Mouse (Mus musculus) c-Kit-positive CD71-negative TER-119-negative erythroid progenitor cells, embryonic 14.5 days (primary cell): Measurements from ENCODE around the gene Trim60.

ENCODE experiments used
- DNase-seq: peaks from one replicate; pipeline ENCODE4 v3.0.0-alpha.2; 2013; ENCODE audit warnings: low read depth

The Trim60 gene

DNA sequence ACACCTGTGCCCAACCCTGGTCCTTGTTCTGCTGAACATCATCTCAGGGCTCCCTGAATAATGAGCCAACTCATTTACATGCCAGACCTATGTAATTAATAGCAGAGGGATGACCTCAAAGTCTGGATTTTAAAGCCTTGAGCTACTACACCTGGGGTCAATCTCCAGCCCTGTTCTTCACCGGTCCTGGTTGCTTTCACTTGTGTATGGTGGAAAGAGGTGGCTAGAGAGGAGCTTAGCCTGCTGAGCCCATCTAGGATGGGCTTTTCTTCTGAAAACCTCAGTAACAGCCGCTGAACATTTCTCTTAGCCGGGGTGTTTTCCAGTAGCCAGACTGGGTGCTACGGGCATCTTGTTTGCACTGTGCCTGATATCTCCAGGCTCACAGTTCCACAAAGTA lies 30.7 kb downstream of the Trim60 start, which contains the start of gene Trim75:
Gene Trim75 (minus strand): TSS at position 101 of the 400 bp plus-strand sequence.
- DNase-seq: no peak

DNA sequence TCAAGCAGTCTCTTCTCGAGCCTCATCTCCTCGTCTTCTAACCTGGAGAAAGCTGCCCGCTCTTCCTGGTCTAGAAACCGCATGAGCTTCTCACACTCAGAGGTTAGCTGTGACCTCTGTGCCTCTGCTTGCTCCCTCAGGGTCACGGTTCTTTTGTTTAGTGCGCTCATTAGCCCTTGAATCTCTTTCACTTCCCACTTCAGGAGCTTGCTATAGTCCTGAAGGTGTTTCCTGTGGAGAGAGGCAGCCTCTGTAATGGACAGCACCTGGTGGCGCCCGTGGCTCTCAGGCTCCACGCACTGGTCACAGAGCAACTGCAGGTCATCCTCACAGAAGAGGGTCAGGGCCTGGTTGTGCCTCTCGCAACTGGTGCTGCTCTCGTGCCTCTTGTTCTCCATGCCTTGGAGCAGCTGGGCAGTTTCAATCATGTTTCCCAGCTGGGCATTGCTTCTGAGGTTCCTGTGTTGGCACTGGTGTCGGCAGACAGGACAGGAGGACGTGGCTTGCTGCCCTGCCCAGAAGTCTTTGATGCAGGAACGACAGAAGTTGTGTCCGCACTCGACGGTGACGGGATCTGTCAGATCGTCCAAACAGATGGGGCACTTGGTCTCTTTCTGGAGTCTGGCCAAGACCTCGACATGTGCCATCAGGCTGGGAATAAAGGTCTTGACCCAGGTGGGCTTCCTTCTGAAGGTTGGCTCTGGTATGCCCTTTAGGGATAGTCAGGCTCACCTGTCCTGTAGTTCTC lies 35.1 kb downstream of the Trim60 start:
- DNase-seq: no peak

DNA sequence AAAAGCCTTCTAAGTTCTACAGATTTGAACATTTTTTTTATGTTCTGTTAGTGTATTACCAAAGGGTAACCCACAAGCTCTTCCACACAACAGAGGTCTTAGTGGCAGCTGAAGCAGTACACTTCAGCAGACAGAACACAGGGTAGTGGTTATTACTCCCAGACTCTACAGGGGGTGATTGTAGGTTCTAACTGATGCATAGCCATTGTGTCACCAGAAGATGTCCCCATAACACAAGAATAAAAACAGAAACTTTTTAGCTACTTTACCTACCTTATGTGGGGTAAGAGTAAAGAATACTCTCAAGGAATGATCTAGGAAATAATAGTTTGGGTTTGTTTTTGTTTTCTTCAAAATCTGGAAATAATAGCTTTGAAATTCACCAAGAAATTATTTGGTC lies 55.5 kb downstream of the Trim60 start:
- no peak for DNase-seq

DNA sequence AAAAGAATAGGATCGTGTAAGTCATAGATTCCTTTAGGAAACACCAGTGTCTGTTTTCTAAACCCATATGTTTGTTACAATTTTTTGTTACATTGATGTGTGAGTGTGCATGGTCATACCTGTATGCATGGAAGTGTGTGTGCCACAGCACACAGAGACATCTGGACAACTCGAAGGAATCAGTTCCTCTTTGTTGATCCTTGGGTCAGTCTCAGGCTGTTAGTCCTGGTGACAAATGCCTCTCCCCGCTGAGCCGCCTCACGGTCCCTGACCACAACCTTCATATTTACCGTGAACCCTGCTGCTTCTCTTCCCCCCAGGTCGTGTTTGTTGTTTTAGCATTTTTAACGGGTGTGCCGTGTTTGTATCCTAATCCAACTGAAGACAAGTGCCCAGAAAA lies 59.4 kb downstream of the Trim60 start:
- DNase-seq: no peak

DNA sequence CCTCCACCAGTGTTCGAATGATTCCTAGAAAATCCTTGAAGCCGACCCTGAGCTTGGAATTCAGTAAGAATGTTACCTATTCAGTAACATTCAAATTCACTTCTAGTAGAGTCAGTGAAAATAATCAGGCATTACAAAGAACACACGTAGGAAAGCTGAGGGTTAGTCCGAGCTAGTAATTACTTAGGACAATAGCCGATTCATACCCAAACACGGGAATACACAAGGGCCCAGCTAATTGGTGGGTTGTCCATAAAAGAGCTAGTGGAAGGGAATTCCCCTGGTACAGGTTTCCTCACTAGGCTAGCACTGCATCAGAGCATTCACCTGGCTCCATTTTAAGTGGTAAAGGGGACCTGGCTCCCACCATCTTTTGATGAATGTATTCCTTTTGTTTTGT lies 66.3 kb downstream of the Trim60 start:
- DNase-seq: no peak
